Mouse (Mus musculus) liver, embryonic 16.5 days (tissue): ENCODE data around the gene 4930519G04Rik. TPM values are rescaled to one million over a fixed set of nuclear protein-coding genes. Genes with fewer than 3 reads are reported as not detected.
"Not testable (repeated sequence)": the region's sequence is repeated elsewhere in the genome, so short reads cannot be mapped to it uniquely, and the experiment has no call there.

Experiments
- ATAC-seq: fragments of 200-750 bp; cut with Nextera tagmentation; 2 replicates; pipeline ENCODE4 v1.8.0; 2017; ENCODE audit warnings: low read depth, mild to moderate bottlenecking, moderate number of reproducible peaks, moderate library complexity
- H3K27ac ChIP-seq: fragments of 300-500 bp; sonication (generic); 2 replicates; pipeline ENCODE4 v1.5.1; 2014; ENCODE audit warnings: mild to moderate bottlenecking, low read length
- H3K27me3 ChIP-seq: fragments of 300-500 bp; sonication (generic); 2 replicates; pipeline ENCODE4 v1.6.1; 2014; ENCODE audit warnings: low read depth, low read length, mixed read lengths; ENCODE audit not compliant: control insufficient read depth, insufficient read depth
- H3K36me3 ChIP-seq: fragments of 300-500 bp; sonication (generic); 2 replicates; pipeline ENCODE4 v1.6.1; 2014; ENCODE audit warnings: mild to moderate bottlenecking; ENCODE audit not compliant: control insufficient read depth, insufficient read depth
- H3K4me1 ChIP-seq: fragments of 300-500 bp; sonication (generic); 2 replicates; pipeline ENCODE4 v1.6.1; 2014; ENCODE audit warnings: low read depth, low read length, mixed read lengths; ENCODE audit not compliant: control insufficient read depth
- H3K4me2 ChIP-seq: fragments of 300-500 bp; sonication (generic); 2 replicates; pipeline ENCODE4 v1.6.1; 2014; ENCODE audit warnings: low read depth, low read length, mixed read lengths
- H3K4me3 ChIP-seq: fragments of 300-500 bp; sonication (generic); 2 replicates; pipeline ENCODE4 v1.5.1; 2014; ENCODE audit warnings: low read depth, mild to moderate bottlenecking, low read length
- H3K9ac ChIP-seq: fragments of 300-500 bp; sonication (generic); 2 replicates; pipeline ENCODE4 v1.6.1; 2014; ENCODE audit warnings: low read depth, low read length
- H3K9me3 ChIP-seq: fragments of 300-500 bp; sonication (generic); replicated peaks from 2 replicates; pipeline ENCODE4 v1.6.1; 2016; ENCODE audit warnings: low read length; ENCODE audit not compliant: control insufficient read depth
- WGBS: fragments of 180-500 bp; shearing (Covaris S2); extraction: QIAGEN DNeasy Blood & Tissue Kit; methylation state at CpG from one replicate; pipeline ENCODE4 v1.1.7; 2014; ENCODE audit not compliant: insufficient replicate concordance; 5-methylcytosine and 5-hydroxymethylcytosine counted together
- polyA plus RNA-seq: library from polyadenylated mRNA; unstranded; fragments of >200 nt; fragmentation: Nextera tagmentation; extraction: Ambion mirVana; gene quantifications from 2 replicates; pipeline ENCODE4 v1.2.1, GENCODE M21; 2015

The 4930519G04Rik gene
- polyA plus RNA-seq, 1 experiment from 2014 or later: not detected

DNA sequence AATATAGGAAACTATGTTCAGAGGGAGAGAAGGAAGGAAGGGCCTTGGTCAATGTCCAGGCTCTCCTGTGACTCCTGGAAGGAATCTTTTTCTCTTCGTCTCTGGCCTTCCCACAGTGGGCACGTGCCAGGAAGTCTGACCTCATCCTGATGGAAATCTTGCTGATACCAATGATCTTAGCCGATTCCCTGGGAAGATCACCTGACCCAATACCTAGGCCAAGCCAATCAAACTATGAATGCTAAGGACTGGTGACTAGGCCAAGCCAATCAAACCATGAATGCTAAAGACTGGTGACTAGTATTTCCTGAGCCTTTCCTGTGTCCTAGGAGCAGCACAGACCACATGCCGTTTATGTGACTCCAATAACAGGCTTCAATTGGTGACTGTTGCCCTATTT, 60.2 kb downstream of the 4930519G04Rik start:
- H3K27ac ChIP-seq: no peak overlapping the region
- no peak for ATAC-seq

DNA sequence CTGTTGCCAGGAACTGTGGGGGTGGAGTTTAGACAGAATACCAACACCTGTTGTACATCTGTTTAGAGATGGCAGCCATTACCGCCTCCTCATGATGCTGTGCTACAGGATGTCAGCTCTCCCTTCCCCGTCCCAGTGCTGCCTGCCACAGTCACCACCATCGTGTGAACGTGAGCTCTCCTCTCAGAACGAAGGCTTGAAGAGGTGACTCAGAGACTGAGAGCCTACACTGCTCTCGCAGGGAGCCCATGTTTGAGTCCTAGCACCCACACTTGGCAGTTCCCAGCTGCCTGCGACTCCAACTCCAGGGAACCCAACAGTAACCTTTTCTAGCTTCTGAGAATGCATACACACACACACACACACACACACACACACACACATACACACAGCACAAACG, 61.4 kb downstream of the 4930519G04Rik start:
- Histone ChIP-seq H3K27ac (no peak overlapping the region), H3K4me1 (no peaks in the 10 kb centered on the region), H3K27me3 (no peaks in the 10 kb centered on the region), H3K36me3 (no peaks in the 10 kb centered on the region), H3K4me3 (no peak overlapping the region), H3K4me2 (no peak overlapping the region), H3K9me3 (no peaks in the 10 kb centered on the region), H3K9ac (no peak overlapping the region)
- no peak for ATAC-seq
- 55% methylated on average over 8 of the region's 8 CpGs for WGBS

More for the DNA sequence above, 60.2 kb downstream of the 4930519G04Rik start:
- Histone ChIP-seq H3K27me3 (no peaks in the 10 kb centered on the region), H3K4me3 (no peak overlapping the region), H3K9ac (no peak overlapping the region), H3K4me2 (no peak overlapping the region), H3K36me3 (no peaks in the 10 kb centered on the region), H3K9me3 (no peaks in the 10 kb centered on the region), H3K4me1 (no peaks in the 10 kb centered on the region)
- WGBS: 36% methylated on average over 4 of the region's 4 CpGs

DNA sequence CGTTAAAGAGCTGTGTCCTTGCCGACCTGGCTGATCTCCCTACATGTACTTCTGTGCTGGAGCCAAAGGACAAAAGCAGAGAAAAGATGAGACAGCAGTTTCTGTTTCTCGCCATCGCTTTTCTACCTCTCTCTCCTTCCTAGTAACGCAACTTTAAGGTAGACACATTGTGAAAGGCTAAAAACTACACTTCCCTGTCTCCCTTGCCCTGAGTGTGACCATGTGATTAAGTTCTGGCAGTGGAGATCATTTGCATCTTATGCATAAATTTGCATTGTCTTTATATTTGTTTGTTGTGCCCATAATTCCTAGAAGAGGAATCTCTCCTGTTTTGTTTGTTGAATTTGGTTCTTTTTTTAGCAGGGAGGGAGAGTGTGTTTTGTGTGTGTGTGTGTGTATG, 62.4 kb downstream of the 4930519G04Rik start:
- Histone ChIP-seq H3K36me3 (no peaks in the 10 kb centered on the region), H3K4me2 (no peak overlapping the region), H3K9me3 (no peaks in the 10 kb centered on the region), H3K27ac (no peak overlapping the region), H3K4me3 (no peak overlapping the region), H3K9ac (no peak overlapping the region), H3K27me3 (no peaks in the 10 kb centered on the region), H3K4me1 (no peaks in the 10 kb centered on the region)
- ATAC-seq: no peak
- WGBS: 48% methylated on average over 5 of the region's 5 CpGs

DNA sequence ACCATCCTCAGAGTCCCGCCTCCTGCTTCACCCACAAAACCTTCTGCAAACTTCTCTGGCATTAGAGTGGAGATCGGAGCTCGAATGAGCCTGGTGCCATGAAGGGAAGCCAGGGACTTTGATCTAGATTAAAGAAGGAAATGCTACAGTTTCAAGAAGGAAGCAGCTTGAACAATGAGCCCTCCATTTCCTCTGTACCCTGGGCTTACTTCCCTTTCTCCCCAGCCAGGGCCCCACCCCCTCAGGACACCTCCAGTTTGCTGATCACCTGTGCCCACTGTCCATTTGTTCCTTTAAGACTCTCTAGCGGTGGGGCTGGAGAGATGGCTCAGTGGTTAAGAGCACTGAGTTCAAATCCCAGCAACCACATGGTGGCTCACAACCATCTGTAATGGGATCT, 63.3 kb downstream of the 4930519G04Rik start:
- Histone ChIP-seq H3K4me2 (no peak overlapping the region), H3K9ac (no peak overlapping the region), H3K4me1 (no peaks in the 10 kb centered on the region), H3K9me3 (no peaks in the 10 kb centered on the region), H3K36me3 (no peaks in the 10 kb centered on the region), H3K27ac (no peak overlapping the region), H3K27me3 (no peaks in the 10 kb centered on the region), H3K4me3 (no peak overlapping the region)
- WGBS: 43% methylated on average over 4 of the region's 4 CpGs
- no peak for ATAC-seq

DNA sequence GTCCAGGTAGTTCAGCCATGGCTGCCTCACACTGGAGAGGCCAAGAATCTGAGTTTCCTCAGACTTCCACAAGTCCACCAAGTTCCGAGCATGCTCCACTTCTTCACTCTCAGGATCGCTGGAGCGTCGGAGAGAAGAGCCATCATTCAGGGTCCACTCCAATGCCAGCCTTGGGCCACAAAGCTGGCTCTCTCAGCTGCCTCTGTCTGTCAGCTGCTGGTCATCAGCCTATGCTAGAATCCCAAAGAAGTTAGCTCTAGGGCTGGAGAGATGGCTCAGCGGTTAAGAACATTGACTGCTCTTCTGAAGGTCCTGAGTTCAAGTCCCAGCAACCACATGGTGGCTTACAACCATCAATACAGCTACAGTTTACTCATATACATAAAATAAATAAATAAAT, 63.9 kb downstream of the 4930519G04Rik start:
- not testable (repeated sequence) for H3K9me3 ChIP-seq, H3K4me2 ChIP-seq, H3K4me3 ChIP-seq, H3K9ac ChIP-seq, H3K36me3 ChIP-seq, H3K4me1 ChIP-seq, H3K27ac ChIP-seq, ATAC-seq, H3K27me3 ChIP-seq
- WGBS: 84% methylated on average over 5 of the region's 5 CpGs

DNA sequence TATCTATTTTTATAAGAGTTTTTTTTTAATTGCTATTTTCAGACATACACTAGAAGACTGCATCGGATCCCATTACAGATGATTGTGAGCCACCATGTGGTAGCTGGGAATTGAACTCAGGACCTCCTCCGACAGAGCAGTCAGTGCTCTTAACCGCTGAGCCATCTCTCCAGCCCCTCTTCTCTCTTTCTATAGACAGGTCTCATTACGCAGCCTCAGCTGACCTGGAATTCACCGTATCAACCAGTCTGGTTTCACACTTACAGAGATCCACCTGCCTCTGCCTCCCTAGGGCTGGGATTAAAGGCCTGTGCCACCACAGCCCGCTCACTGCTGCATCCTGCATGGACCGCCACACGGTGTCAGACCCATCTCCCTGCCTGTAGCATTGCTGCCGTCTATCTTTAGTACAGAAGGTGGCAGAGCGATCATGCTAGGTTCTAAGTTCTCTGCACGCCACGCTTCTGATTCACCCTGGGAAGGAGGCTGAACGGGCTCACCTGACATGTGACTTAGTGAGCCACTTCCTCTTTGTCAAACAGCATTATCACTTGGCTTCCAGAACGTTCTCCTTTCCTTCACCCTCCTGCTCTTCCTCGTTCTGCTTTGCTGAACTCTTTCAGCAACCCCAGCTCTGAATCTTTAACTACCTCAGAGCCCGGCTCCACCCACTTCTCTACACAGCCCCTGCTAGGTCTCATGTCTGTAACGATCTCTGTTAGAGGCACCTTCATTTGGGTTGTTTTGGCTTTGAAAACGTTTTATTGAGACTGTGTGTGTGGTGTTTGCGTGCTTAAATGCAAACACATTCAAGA, 68.3 kb downstream of the 4930519G04Rik start:
- Histone ChIP-seq H3K4me2 (peak overlapping the region; percentile 10; the same call in 1 of the 2 replicates), H3K36me3 (no peaks in the 10 kb centered on the region), H3K4me1 (peaks cover 7% of the 10 kb centered on the region; the same call in 1 of the 2 replicates), H3K9ac (no peak overlapping the region), H3K4me3 (no peak overlapping the region), H3K27ac (no peak overlapping the region), H3K9me3 (no peaks in the 10 kb centered on the region), H3K27me3 (no peaks in the 10 kb centered on the region)
- 26% methylated on average over 19 of the region's 19 CpGs for WGBS
- no peak for ATAC-seq

DNA sequence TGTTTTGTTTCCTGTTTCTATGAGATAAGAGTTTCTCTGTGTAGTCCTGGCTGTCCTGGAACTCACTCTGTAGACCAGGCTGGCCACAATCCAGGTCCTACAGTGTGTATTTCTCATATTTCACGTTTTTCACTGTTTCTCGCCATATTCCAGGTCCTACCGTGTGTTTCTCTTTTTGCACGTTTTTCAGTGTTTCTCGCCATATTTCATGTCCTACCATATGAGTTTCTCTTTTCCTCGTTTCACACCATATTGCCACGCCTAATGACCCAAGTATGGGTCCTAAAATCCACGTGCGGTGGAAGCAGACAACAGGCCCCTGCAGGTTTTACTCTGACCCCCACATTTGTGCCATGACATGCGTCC, 68.9 kb downstream of the 4930519G04Rik start:
- H3K27me3 ChIP-seq: no peaks in the 10 kb centered on the region
- no peak for ATAC-seq
- no peak overlapping the region for H3K4me3 ChIP-seq
- no peak overlapping the region for H3K27ac ChIP-seq
- no peak overlapping the region for H3K9ac ChIP-seq
- peaks cover 7% of the 10 kb centered on the region; the same call in 1 of the 2 replicates for H3K4me1 ChIP-seq
- H3K9me3 ChIP-seq: no peaks in the 10 kb centered on the region
- H3K36me3 ChIP-seq: no peaks in the 10 kb centered on the region
- 40% methylated on average over 10 of the region's 10 CpGs for WGBS
- peak overlapping the region; percentile 10; the same call in 1 of the 2 replicates for H3K4me2 ChIP-seq

DNA sequence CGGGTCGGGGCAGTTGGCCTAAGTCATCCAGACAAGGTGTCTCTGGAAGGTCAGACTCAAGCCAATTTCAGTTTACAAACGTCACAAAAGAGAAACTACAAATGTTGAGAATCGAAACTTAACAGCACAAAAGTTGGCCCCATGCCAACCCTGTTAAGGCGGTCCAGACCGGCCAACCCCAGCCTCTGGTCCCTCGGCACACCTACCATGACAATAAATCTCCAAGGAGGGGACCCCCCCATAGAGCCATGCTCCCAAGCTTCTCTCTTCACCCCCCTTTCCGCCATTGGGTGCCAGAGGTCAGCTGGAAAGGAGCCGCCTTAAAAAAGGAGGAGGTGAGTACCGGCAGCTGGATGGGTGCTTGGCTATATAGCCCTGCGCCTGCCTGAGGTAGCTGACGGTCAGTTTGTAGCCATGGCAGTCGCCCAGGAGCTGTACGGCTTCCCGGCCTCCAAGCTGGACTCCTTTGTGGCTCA, 69.6 kb downstream of the 4930519G04Rik start, which contains the start of gene Oasl1:
Gene Oasl1, plus strand, starts transcription at position 243 of the 476 bp plus-strand sequence.
- H3K36me3 ChIP-seq: no peaks in the 10 kb centered on the region
- peaks cover 7% of the 10 kb centered on the region; the same call in 1 of the 2 replicates for H3K4me1 ChIP-seq
- no peaks in the 10 kb centered on the region for H3K27me3 ChIP-seq
- H3K4me2 ChIP-seq: peak within 1 kb of the TSS; percentile 52
- peak; percentile 46; the same call in 1 of the 2 replicates for ATAC-seq
- H3K9me3 ChIP-seq: no peaks in the 10 kb centered on the region
- H3K4me3 ChIP-seq: peak within 1 kb of the TSS; percentile 44
- H3K27ac ChIP-seq: no peak within 1 kb of the TSS
- 36% methylated on average over 15 of the region's 15 CpGs for WGBS
- peak within 1 kb of the TSS; percentile 13 for H3K9ac ChIP-seq

DNA sequence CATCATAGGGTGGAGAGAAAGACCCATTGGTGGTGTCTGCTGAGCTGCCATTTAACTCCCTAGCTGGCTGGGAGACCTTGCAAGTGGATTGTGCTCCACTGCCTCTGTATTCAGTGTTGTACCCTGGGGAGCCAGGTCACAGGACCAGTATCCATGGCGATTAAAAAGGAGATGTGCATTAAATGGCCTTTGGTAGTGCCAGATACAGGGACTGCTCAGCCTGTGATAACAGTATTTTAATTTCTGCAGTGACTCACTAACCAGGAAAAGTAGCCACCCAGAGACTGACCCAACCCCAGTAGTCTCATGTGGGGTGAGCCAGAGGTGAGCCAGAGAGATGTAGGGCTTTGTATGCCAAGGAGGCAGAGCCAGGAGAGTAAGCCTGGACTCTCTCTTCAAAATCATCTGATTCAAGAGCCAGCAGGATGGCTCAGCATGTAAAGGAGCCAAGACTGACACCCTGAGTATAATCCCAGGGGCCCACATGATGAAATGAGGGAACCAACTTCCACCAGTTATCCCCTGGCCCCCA, 72.8 kb downstream of the 4930519G04Rik start:
- Histone ChIP-seq H3K9me3 (no peaks in the 10 kb centered on the region), H3K27me3 (no peaks in the 10 kb centered on the region), H3K4me1 (peaks cover 7% of the 10 kb centered on the region; the same call in 1 of the 2 replicates), H3K9ac (no peak overlapping the region), H3K4me2 (no peak overlapping the region), H3K4me3 (no peak overlapping the region), H3K27ac (no peak overlapping the region), H3K36me3 (no peaks in the 10 kb centered on the region)
- no peak for ATAC-seq
- 50% methylated on average over 1 of the region's 1 CpGs for WGBS
